Mouse (Mus musculus): ENCODE measurements around the gene Cpne8. TPM values are rescaled to one million over a fixed set of nuclear protein-coding genes. Genes with fewer than 3 reads are reported as not detected.

Gene Cpne8
- polyA plus RNA-seq, 1 experiment from 2014 or later, result 17.2 TPM

- Histone ChIP-seq H3K9me3 (no peaks in the 10 kb centered on the region), H3K9ac (no peak overlapping the region), H3K4me2 (no peak overlapping the region), H3K4me3 (no peak overlapping the region), H3K27ac (no peak overlapping the region), H3K27me3 (no peaks in the 10 kb centered on the region), H3K36me3 (no peaks in the 10 kb centered on the region), H3K4me1 (no peaks in the 10 kb centered on the region)
- 35% methylated on average over 4 of the region's 4 CpGs for WGBS
- no peak for ATAC-seq (ENCODE audit: borderline replicate concordance, extremely low read depth, low FRiP score, low TSS enrichment)
These were observed 69.3 kb downstream of the Cpne8 start for GRCm38 (mm10) chr15:90609836-90610415.

DNA sequence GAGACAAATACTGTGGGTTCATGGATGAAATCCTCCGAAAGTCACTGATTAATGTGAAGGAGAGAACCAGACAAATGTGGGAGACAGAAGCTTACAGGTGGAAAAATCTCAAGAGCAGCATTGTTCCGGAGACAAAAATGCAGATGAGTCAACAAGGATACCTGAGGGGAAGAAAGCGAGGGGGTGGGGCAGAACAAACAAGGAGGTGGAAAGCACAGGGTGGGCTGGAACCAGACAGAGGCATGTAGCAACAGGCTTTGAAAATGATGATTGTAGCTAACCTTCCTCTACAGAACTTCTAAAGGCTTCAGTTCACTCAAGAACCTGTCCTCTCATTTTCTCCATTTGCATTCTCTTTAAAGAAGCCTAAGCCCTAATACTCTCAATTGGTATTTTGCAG lies 70.9 kb downstream of the Cpne8 start:
- no peak overlapping the region for H3K27ac ChIP-seq
- no peak overlapping the region for H3K9ac ChIP-seq
- H3K27me3 ChIP-seq, result no peaks in the 10 kb centered on the region
- no peak for ATAC-seq (ENCODE audit: borderline replicate concordance, extremely low read depth, low FRiP score, low TSS enrichment)
- no peaks in the 10 kb centered on the region for H3K4me1 ChIP-seq
- H3K9me3 ChIP-seq, result no peaks in the 10 kb centered on the region
- H3K36me3 ChIP-seq, result no peaks in the 10 kb centered on the region
- WGBS, result 65% methylated on average over 3 of the region's 3 CpGs
- no peak overlapping the region for H3K4me3 ChIP-seq
- no peak overlapping the region for H3K4me2 ChIP-seq

GRCm38 (mm10) chr15:90607181-90607580 lies 72.1 kb downstream of the Cpne8 start:
- H3K4me3 ChIP-seq, result no peak overlapping the region
- no peaks in the 10 kb centered on the region for H3K9me3 ChIP-seq
- no peak overlapping the region for H3K9ac ChIP-seq
- H3K36me3 ChIP-seq, result no peaks in the 10 kb centered on the region
- H3K4me2 ChIP-seq, result no peak overlapping the region
- 81% methylated on average over 3 of the region's 3 CpGs for WGBS
- no peaks in the 10 kb centered on the region for H3K4me1 ChIP-seq
- no peaks in the 10 kb centered on the region for H3K27me3 ChIP-seq
- ATAC-seq (ENCODE audit: borderline replicate concordance, extremely low read depth, low FRiP score, low TSS enrichment), result no peak
- no peak overlapping the region for H3K27ac ChIP-seq

- Histone ChIP-seq H3K9ac (no peak overlapping the region), H3K4me3 (no peak overlapping the region), H3K4me1 (no peaks in the 10 kb centered on the region), H3K27ac (no peak overlapping the region), H3K4me2 (no peak overlapping the region), H3K36me3 (no peaks in the 10 kb centered on the region), H3K27me3 (no peaks in the 10 kb centered on the region), H3K9me3 (no peaks in the 10 kb centered on the region)
- 76% methylated on average over 5 of the region's 5 CpGs for WGBS
- ATAC-seq (ENCODE audit: borderline replicate concordance, extremely low read depth, low FRiP score, low TSS enrichment), result no peak
These were observed 75.6 kb downstream of the Cpne8 start for GRCm38 (mm10) chr15:90603676-90604075.

GRCm38 (mm10) chr15:90597715-90598497 lies 81.3 kb downstream of the Cpne8 start:
- Histone ChIP-seq H3K4me1 (no peaks in the 10 kb centered on the region), H3K9ac (no peak overlapping the region), H3K4me2 (no peak overlapping the region), H3K9me3 (no peaks in the 10 kb centered on the region), H3K27ac (no peak overlapping the region), H3K36me3 (no peaks in the 10 kb centered on the region), H3K4me3 (no peak overlapping the region), H3K27me3 (no peaks in the 10 kb centered on the region)
- ATAC-seq (ENCODE audit: borderline replicate concordance, extremely low read depth, low FRiP score, low TSS enrichment), result no peak
- 60% methylated on average over 6 of the region's 6 CpGs for WGBS

DNA sequence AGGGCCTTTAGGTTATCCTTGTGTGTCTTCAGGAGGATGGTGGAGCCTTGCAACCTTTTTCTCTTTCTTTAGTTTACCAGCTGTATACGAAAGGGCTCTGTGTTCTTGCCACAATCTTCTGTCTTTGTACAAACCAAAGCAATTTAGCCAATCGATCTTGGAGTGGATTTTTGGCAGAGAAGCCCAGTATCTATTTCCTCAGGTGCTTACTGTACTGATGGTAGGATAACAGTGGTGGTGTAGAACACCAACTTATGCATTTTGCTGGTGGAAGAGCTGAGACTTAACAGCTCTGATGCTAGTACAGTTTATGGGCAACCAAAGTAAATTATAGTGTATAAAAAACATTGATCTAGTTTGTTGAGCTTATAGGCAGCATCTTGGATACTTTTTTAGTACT lies 83.6 kb downstream of the Cpne8 start:
- no peaks in the 10 kb centered on the region for H3K27me3 ChIP-seq
- WGBS, result 78% methylated on average over 2 of the region's 2 CpGs

GRCm38 (mm10) chr15:90589587-90589986 lies 89.6 kb downstream of the Cpne8 start:
- no peak for ATAC-seq (ENCODE audit: borderline replicate concordance, extremely low read depth, low FRiP score, low TSS enrichment)
- no peaks in the 10 kb centered on the region for H3K36me3 ChIP-seq
- H3K9ac ChIP-seq, result no peak overlapping the region
- H3K9me3 ChIP-seq, result no peaks in the 10 kb centered on the region
- H3K27me3 ChIP-seq, result no peaks in the 10 kb centered on the region
- H3K4me2 ChIP-seq, result no peak overlapping the region
- no peak overlapping the region for H3K4me3 ChIP-seq
- no peaks in the 10 kb centered on the region for H3K4me1 ChIP-seq
- WGBS, result 35% methylated on average over 7 of the region's 7 CpGs
- H3K27ac ChIP-seq, result no peak overlapping the region

More for the DNA sequence above, 83.6 kb downstream of the Cpne8 start:
- Histone ChIP-seq H3K4me3 (no peak overlapping the region), H3K36me3 (no peaks in the 10 kb centered on the region), H3K4me2 (no peak overlapping the region), H3K4me1 (no peaks in the 10 kb centered on the region), H3K9ac (no peak overlapping the region), H3K9me3 (no peaks in the 10 kb centered on the region), H3K27ac (no peak overlapping the region)
- no peak for ATAC-seq (ENCODE audit: borderline replicate concordance, extremely low read depth, low FRiP score, low TSS enrichment)

GRCm38 (mm10) chr15:90577402-90577801 lies 101.8 kb downstream of the Cpne8 start:
- 82% methylated on average over 3 of the region's 3 CpGs for WGBS
- no peak overlapping the region for H3K27ac ChIP-seq
- no peaks in the 10 kb centered on the region for H3K27me3 ChIP-seq
- no peaks in the 10 kb centered on the region for H3K36me3 ChIP-seq
- no peaks in the 10 kb centered on the region for H3K4me1 ChIP-seq
- H3K4me3 ChIP-seq, result no peak overlapping the region
- H3K9ac ChIP-seq, result no peak overlapping the region
- ATAC-seq (ENCODE audit: borderline replicate concordance, extremely low read depth, low FRiP score, low TSS enrichment), result no peak
- no peaks in the 10 kb centered on the region for H3K9me3 ChIP-seq
- H3K4me2 ChIP-seq, result no peak overlapping the region

DNA sequence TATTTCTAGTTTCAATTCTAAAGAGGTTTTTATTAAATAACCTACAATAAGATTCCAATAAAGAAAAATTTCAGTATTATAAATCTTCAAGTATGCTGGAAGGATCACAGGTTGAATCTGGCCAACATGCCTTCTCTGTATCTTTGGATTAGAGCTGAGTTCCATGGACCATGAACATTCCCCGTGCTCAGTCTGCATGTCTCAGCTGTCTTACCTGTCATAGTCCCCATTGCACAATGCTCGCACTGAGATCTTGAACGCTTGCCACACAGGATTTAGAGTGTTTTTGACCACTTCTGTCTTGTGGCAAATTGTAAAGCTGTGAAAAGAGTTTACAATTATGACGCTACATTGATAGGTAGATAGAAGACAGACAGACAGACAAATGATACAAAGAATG lies 110.0 kb downstream of the Cpne8 start:
- Histone ChIP-seq H3K4me3 (no peak overlapping the region), H3K27me3 (no peaks in the 10 kb centered on the region), H3K27ac (no peak overlapping the region), H3K4me2 (no peak overlapping the region), H3K9me3 (no peaks in the 10 kb centered on the region), H3K4me1 (no peaks in the 10 kb centered on the region), H3K36me3 (no peaks in the 10 kb centered on the region), H3K9ac (no peak overlapping the region)
- 88% methylated on average over 4 of the region's 4 CpGs for WGBS
- ATAC-seq (ENCODE audit: borderline replicate concordance, extremely low read depth, low FRiP score, low TSS enrichment), result no peak

DNA sequence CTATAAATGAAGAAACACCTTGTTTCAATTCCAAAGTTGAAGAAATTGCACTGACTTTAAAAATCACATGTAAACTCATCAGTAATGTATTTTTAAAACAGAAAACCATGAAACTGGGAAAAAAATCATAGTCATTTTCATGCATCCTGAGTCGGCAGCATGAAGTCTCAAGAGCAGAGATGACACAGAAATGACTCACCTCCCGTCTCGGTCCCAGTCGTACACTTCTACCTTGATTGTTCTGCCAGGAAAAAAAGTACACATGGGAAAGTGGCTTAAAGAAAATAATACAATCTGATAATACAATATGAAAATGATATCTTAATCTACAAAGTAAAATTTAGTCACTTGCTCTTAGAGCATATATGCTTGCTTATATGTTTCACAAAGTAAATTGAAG lies 111.2 kb downstream of the Cpne8 start:
- Histone ChIP-seq H3K27ac (no peak overlapping the region), H3K4me2 (no peak overlapping the region), H3K4me1 (no peaks in the 10 kb centered on the region), H3K9me3 (no peaks in the 10 kb centered on the region), H3K4me3 (no peak overlapping the region), H3K36me3 (no peaks in the 10 kb centered on the region), H3K27me3 (no peaks in the 10 kb centered on the region), H3K9ac (no peak overlapping the region)
- 70% methylated on average over 4 of the region's 4 CpGs for WGBS
- no peak for ATAC-seq (ENCODE audit: borderline replicate concordance, extremely low read depth, low FRiP score, low TSS enrichment)

- Histone ChIP-seq H3K9ac (no peak overlapping the region), H3K36me3 (no peaks in the 10 kb centered on the region), H3K4me3 (no peak overlapping the region), H3K4me1 (no peaks in the 10 kb centered on the region), H3K9me3 (no peaks in the 10 kb centered on the region), H3K4me2 (no peak overlapping the region), H3K27me3 (no peaks in the 10 kb centered on the region), H3K27ac (no peak overlapping the region)
- no peak for ATAC-seq (ENCODE audit: borderline replicate concordance, extremely low read depth, low FRiP score, low TSS enrichment)
- WGBS, result 61% methylated on average over 3 of the region's 3 CpGs
These were observed 115.2 kb downstream of the Cpne8 start for GRCm38 (mm10) chr15:90563996-90564395.

GRCm38 (mm10) chr15:90561613-90562012 lies 117.6 kb downstream of the Cpne8 start:
- Histone ChIP-seq H3K9ac (no peak overlapping the region), H3K4me3 (no peak overlapping the region), H3K36me3 (no peaks in the 10 kb centered on the region), H3K9me3 (no peaks in the 10 kb centered on the region), H3K27me3 (no peaks in the 10 kb centered on the region), H3K4me2 (no peak overlapping the region), H3K4me1 (no peaks in the 10 kb centered on the region), H3K27ac (no peak overlapping the region)
- WGBS, result 77% methylated on average over 12 of the region's 12 CpGs
- ATAC-seq (ENCODE audit: borderline replicate concordance, extremely low read depth, low FRiP score, low TSS enrichment), result no peak
